Mouse (Mus musculus): ENCODE measurements around the gene Hey2. TPM values are rescaled to one million over a fixed set of nuclear protein-coding genes. Genes with fewer than 3 reads are reported as not detected.
A peak's percentile ranks its signal among the peaks of the same experiment; 100 is the strongest.

Hey2 gene
- polyA plus RNA-seq, 1 experiment: 4.9 TPM

DNA sequence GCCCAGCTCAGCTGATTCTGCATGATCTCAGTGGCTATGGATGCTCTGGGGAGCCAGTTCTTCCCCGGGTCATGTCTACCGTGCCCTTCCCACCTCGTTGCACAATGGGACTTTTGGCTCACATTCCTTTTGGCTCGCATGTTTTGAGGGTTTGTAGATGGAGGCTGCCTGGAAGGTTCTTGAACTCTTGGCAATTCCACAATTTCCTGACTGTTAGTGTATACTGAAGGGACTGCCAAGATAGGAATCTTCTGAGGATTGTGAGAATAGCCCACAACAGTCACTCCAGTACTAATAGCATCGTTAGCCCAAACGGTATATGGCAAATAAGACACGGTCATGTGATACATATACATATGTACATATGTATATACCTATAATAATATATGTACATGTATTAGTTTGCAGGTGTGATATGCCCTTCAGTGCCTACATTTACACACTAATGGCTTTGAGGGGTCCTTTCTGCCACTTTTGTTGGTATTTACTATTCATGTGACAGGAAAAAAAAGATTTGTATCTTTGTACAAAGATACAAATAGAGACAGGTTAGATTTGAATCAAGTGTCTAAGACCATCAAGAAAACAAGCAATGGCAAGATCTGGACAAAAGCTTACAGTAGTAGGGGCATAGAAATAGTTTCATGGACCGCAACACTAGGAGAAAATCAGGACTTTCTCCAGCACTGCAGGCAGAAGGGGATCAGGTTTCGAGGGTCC is 32.2 kb downstream of the Hey2 start:
- peak overlapping the region; percentile 38 for H3K4me3 ChIP-seq (ENCODE audit: control insufficient read depth, insufficient read depth, low read length)
- no peak for TF ChIP-seq CTCF (IDR thresholded peaks at IDR 0.05; ENCODE audit: borderline replicate concordance, control insufficient read depth, extremely low read depth, insufficient read depth, low read length, poor library complexity)
- TF ChIP-seq POLR2A (IDR thresholded peaks at IDR 0.05; ENCODE audit: control insufficient read depth, extremely low read depth, insufficient read depth, low read length, poor library complexity): no peak
- no peaks in the 10 kb centered on the region for H3K27me3 ChIP-seq (ENCODE audit: control insufficient read depth, insufficient read depth, low read length)
- DNase-seq: no peak
- no peaks in the 10 kb centered on the region for H3K36me3 ChIP-seq (ENCODE audit: control insufficient read depth, insufficient read depth, low read length)
- H3K4me1 ChIP-seq (replicated peaks; ENCODE audit: control insufficient read depth, insufficient read depth, low read length): no peaks in the 10 kb centered on the region
- no peak overlapping the region for H3K27ac ChIP-seq (ENCODE audit: control insufficient read depth, insufficient read depth, low read length)
- WGBS: 44% methylated on average over 9 of the region's 9 CpGs

DNA sequence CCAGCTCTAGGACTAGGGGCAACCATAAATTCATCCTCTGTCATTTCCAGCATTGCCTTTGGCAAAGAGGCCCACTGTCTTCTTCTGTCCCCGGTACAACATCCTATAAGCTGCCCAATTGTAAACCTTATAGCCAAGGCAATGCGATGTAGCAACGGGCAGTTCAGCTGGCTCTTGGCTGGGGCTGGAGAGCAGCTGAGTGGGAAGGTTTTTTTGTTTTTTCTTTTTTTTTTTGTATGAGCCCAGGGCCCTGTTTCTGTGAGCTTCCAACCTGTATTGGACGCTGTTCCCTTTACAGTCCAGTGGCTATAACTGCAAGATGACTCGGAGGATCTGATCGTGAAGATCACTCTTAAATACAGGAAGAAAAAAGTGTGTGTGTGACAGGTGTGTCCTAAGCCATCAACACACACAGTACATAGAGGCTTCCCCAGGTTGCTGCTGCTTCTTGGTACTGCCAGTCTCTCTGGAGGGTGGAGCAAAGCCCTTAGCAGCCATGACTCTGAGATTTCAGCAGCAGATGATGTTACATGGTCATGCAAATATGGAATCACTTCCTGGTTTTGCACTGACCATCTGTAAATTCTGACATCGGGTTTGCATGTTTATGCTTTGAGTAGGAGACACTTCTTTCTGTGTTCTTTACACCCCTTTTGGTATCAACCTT is 38.9 kb downstream of the Hey2 start:
- TF ChIP-seq POLR2A (IDR thresholded peaks at IDR 0.05; ENCODE audit: control insufficient read depth, extremely low read depth, insufficient read depth, low read length, poor library complexity) (no peak), CTCF (IDR thresholded peaks at IDR 0.05; ENCODE audit: borderline replicate concordance, control insufficient read depth, extremely low read depth, insufficient read depth, low read length, poor library complexity) (no peak)

GRCm38 (mm10) chr10:30802681-30803586 is 39.7 kb downstream of the Hey2 start, which contains the start of gene Ncoa7:
Gene Ncoa7, minus strand, starts transcription at chr10:30803326.
- Histone ChIP-seq H3K4me1 (replicated peaks; ENCODE audit: control insufficient read depth, insufficient read depth, low read length) (peaks cover 10% of the 10 kb centered on the region), H3K4me3 (ENCODE audit: control insufficient read depth, insufficient read depth, low read length) (peak within 1 kb of the TSS; percentile 96), H3K27ac (ENCODE audit: control insufficient read depth, insufficient read depth, low read length) (peak within 1 kb of the TSS; percentile 15; the same call in 1 of the 2 replicates), H3K27me3 (ENCODE audit: control insufficient read depth, insufficient read depth, low read length) (no peaks in the 10 kb centered on the region), H3K36me3 (ENCODE audit: control insufficient read depth, insufficient read depth, low read length) (no peaks in the 10 kb centered on the region)
- under 1% methylated on average over 89 of the region's 89 CpGs for WGBS
- TF ChIP-seq POLR2A (IDR thresholded peaks at IDR 0.05; ENCODE audit: control insufficient read depth, extremely low read depth, insufficient read depth, low read length, poor library complexity) (no peak), CTCF (IDR thresholded peaks at IDR 0.05; ENCODE audit: borderline replicate concordance, control insufficient read depth, extremely low read depth, insufficient read depth, low read length, poor library complexity) (no peak)
- peak; percentile 75 for DNase-seq

More for the DNA sequence above, 38.9 kb downstream of the Hey2 start:
- Histone ChIP-seq H3K27ac (ENCODE audit: control insufficient read depth, insufficient read depth, low read length) (no peak overlapping the region), H3K36me3 (ENCODE audit: control insufficient read depth, insufficient read depth, low read length) (no peaks in the 10 kb centered on the region), H3K4me1 (replicated peaks; ENCODE audit: control insufficient read depth, insufficient read depth, low read length) (peaks cover 10% of the 10 kb centered on the region), H3K27me3 (ENCODE audit: control insufficient read depth, insufficient read depth, low read length) (no peaks in the 10 kb centered on the region), H3K4me3 (ENCODE audit: control insufficient read depth, insufficient read depth, low read length) (peak overlapping the region; percentile 96; the same call in 1 of the 2 replicates)
- DNase-seq: no peak
- 28% methylated on average over 7 of the region's 7 CpGs for WGBS

DNA sequence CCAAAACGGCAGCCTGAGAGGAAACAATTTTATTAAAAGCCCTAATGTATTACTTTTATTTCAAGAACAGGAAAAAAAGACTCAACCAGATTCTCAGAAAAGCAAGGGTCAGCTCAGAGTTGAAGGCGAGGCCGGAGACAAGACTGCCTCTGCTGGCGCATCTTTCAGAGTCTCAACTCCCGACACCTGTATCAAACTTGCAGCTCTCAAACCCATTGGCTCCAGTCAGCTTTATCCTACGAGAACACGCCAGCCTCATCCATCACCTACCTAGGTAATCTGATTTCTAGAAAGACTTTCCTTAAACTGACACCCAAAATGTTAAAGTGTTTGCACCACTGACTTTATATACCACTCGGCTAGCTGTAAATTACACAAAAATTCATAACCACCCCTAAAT is 40.6 kb downstream of the Hey2 start:
- no peak overlapping the region for H3K4me3 ChIP-seq (ENCODE audit: control insufficient read depth, insufficient read depth, low read length)
- WGBS: 6% methylated on average over 8 of the region's 8 CpGs
- TF ChIP-seq CTCF (IDR thresholded peaks at IDR 0.05; ENCODE audit: borderline replicate concordance, control insufficient read depth, extremely low read depth, insufficient read depth, low read length, poor library complexity): no peak
- no peak for TF ChIP-seq POLR2A (IDR thresholded peaks at IDR 0.05; ENCODE audit: control insufficient read depth, extremely low read depth, insufficient read depth, low read length, poor library complexity)
- no peak overlapping the region for H3K27ac ChIP-seq (ENCODE audit: control insufficient read depth, insufficient read depth, low read length)
- peaks cover 10% of the 10 kb centered on the region for H3K4me1 ChIP-seq (replicated peaks; ENCODE audit: control insufficient read depth, insufficient read depth, low read length)
- no peaks in the 10 kb centered on the region for H3K27me3 ChIP-seq (ENCODE audit: control insufficient read depth, insufficient read depth, low read length)
- peak; percentile 14 for DNase-seq
- no peaks in the 10 kb centered on the region for H3K36me3 ChIP-seq (ENCODE audit: control insufficient read depth, insufficient read depth, low read length)

DNA sequence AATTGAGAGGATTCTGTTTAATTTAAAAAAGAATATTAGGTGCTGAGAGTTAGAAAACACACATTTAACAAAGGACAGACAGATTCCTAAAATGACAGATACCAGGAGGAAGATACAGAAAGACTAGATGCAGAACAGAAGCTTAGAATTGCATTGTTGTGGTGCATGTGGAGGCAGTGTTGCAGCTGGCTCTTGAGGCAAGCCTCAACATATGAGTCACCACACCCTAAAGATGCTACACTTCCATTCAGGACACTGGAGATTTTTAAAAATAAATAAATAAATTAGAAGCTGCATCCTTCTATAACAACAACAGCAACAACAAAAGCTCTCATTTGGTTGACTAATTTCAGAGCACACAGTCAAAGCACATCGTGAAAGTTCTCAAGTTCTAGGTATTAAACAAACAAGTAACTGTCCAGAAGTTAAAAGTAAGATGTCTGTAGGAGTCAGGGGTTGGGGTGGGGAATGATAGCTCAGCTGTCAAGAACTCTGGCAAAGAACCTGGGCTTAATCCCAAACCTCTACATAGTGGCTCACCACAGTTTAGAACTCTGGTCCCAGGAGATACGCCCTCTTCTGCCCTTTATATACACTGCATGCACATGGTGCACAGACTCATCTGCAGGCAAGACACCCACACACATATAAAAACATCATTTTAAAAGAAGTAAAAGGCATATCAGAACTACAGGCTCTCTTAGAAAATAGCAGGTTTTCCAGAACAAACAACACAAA is 42.7 kb downstream of the Hey2 start:
- H3K27ac ChIP-seq (ENCODE audit: control insufficient read depth, insufficient read depth, low read length): no peak overlapping the region
- TF ChIP-seq POLR2A (IDR thresholded peaks at IDR 0.05; ENCODE audit: control insufficient read depth, extremely low read depth, insufficient read depth, low read length, poor library complexity) (no peak), CTCF (IDR thresholded peaks at IDR 0.05; ENCODE audit: borderline replicate concordance, control insufficient read depth, extremely low read depth, insufficient read depth, low read length, poor library complexity) (no peak)
- no peaks in the 10 kb centered on the region for H3K27me3 ChIP-seq (ENCODE audit: control insufficient read depth, insufficient read depth, low read length)
- no peaks in the 10 kb centered on the region for H3K36me3 ChIP-seq (ENCODE audit: control insufficient read depth, insufficient read depth, low read length)
- H3K4me1 ChIP-seq (replicated peaks; ENCODE audit: control insufficient read depth, insufficient read depth, low read length): peaks cover 10% of the 10 kb centered on the region
- WGBS: 95% methylated on average over 2 of the region's 2 CpGs
- no peak overlapping the region for H3K4me3 ChIP-seq (ENCODE audit: control insufficient read depth, insufficient read depth, low read length)
- DNase-seq: no peak
